ENCODE assay signal across 8 mouse cellular contexts in the genomic region with DNA sequence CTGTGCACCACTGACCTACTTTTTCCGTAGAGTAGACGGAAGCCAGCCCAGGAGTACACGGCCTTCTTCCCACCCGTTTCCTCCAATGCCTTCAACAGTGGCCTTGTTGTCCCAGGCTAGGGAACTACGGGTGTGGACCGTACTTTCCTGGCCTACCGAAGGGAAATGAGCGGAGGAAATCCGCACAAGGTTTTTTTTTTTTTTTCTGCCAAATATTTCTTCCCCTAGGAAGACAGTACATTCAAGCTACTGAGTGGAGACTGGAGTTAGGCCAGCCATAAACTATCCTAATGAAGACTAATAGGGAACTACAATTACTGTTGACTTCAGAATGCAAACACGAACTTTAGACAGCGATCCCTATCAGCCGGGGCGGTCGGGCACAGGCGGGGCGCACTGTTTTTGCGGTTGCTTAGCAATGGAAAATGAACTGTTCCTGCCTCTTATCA.
DNase-seq lines count a peak whose midpoint lies in the region; ATAC-seq lines count a peak whose summit lies in the region.

No protein-coding gene starts in this region.

- H3K36me3 ChIP-seq in heart, embryonic 11.5 days (ENCODE audit: control insufficient read depth, insufficient read depth, low read length) = no peaks in the 10 kb centered on the region
- no peaks in the 10 kb centered on the region for H3K36me3 ChIP-seq in lung, embryonic 16.5 days (ENCODE audit: control insufficient read depth, insufficient read depth, low read length)

- no peak for ATAC-seq in heart, embryonic 11.5 days (replicated peaks; ENCODE audit: insufficient number of reproducible peaks, low FRiP score, low TSS enrichment)
- ATAC-seq in lung, embryonic 16.5 days (ENCODE audit: low read depth) = peak; percentile 89
- ATAC-seq in erythroid progenitor cell, adult 5-6 weeks (replicated peaks; ENCODE audit: low FRiP score, poor library complexity, severe bottlenecking) = no peak

- H3K4me2 ChIP-seq in heart, embryonic 11.5 days = no peak overlapping the region
- H3K4me2 ChIP-seq in lung, embryonic 16.5 days (ENCODE audit: low read depth, low read length) = no peak overlapping the region

- peak; percentile 97 for DNase-seq in heart, adult 11 months
- DNase-seq in heart, adult 9 months (ENCODE audit: low spot score in 2 of 2) = peak; percentile 56 to 73
- peak; percentile 38 for DNase-seq in kidney, postnatal 10 days
- no peak for DNase-seq in thymus, adult 18-20 months
- no peak for DNase-seq in adipocyte (ENCODE audit: low spot score)

- H3K4me1 ChIP-seq in heart, embryonic 11.5 days (ENCODE audit: control insufficient read depth, insufficient read depth, low read length) = no peaks in the 10 kb centered on the region
- 0 out of 2 replicates have a peak, but pooled peaks cover 3% of the 10 kb centered on the region for H3K4me1 ChIP-seq in lung, embryonic 16.5 days (replicated peaks; ENCODE audit: control insufficient read depth, insufficient read depth, low read length)

- H3K9ac ChIP-seq in heart, embryonic 11.5 days (ENCODE audit: low read depth, low read length) = no peak overlapping the region
- H3K9ac ChIP-seq in lung, embryonic 16.5 days (ENCODE audit: low read length) = no peak overlapping the region

- H3K27ac ChIP-seq in heart, embryonic 11.5 days (ENCODE audit: low read depth, low read length) = no peak overlapping the region
- peak overlapping the region; percentile 41 for H3K27ac ChIP-seq in lung, embryonic 16.5 days (ENCODE audit: low read length)

- no peak overlapping the region for H3K4me3 ChIP-seq in heart, embryonic 11.5 days (ENCODE audit: low read depth, low read length)
- no peak overlapping the region for H3K4me3 ChIP-seq in lung, embryonic 16.5 days (ENCODE audit: low read length)

- H3K9me3 ChIP-seq in heart, embryonic 11.5 days (replicated peaks; ENCODE audit: control insufficient read depth, low read length) = no peaks in the 10 kb centered on the region
- H3K9me3 ChIP-seq in lung, embryonic 16.5 days (ENCODE audit: control insufficient read depth, low read length) = no peaks in the 10 kb centered on the region

- H3K27me3 ChIP-seq in heart, embryonic 11.5 days (ENCODE audit: control insufficient read depth, insufficient read depth, low read length) = no peaks in the 10 kb centered on the region
- no peaks in the 10 kb centered on the region for H3K27me3 ChIP-seq in lung, embryonic 16.5 days (ENCODE audit: control insufficient read depth, insufficient read depth, low read depth, low read length)

- WGBS in heart, embryonic 11.5 days (ENCODE audit: insufficient replicate concordance) = 71% methylated on average over 17 of the region's 17 CpGs
- 58% methylated on average over 17 of the region's 17 CpGs for WGBS in lung, embryonic 16.5 days

Comparison
In these comparisons a context has a peak if more than half of its experiments do, and no peak if none do; other contexts are left out.
1. DNase-seq: peak in heart, adult 11 months (single experiment), heart, adult 9 months (2 of 2) and kidney, postnatal 10 days (single experiment); none in thymus, adult 18-20 months (0 of 2) and adipocyte (single experiment).